In the genomic region with DNA sequence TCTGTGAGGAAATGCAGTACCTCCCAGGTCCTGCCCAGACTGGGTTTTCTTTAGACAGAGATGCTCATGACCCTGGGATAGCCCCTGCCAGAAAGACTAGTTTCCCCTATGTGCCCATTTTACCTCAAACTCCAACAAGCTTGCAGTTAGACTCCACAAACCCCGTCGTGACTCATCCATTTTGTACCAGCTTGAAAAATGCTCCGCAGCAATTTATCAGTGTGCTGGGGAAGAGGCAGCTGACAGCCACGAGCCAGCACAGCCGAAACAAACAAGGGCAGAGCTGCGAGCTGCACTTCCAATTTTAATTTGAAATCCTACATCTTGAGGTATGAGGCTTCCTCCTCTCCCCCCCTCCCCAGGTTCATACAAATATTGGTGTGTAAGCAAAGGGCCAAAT, we compare ENCODE assay signal across 26 mouse cellular contexts.
DNase-seq lines count a peak whose midpoint lies in the region; ATAC-seq lines count a peak whose summit lies in the region.
"Had no signal": no experiment of that assay in that cellular context is flagged by ENCODE, and none has a peak within 500 bp of the region (broad histone marks: within the 10 kb centered on the region; RNA-seq: fewer than 3 reads in every experiment).

No protein-coding gene starts in this region.

- 80% methylated on average over 6 of the region's 6 CpGs for WGBS in forebrain, embryonic 12.5 days

- H3K36me3 ChIP-seq in forebrain, embryonic 12.5 days (replicated peaks): no peaks in the 10 kb centered on the region
- H3K36me3 ChIP-seq: heart, embryonic 13.5 days; limb, embryonic 12.5 days; neural tube, embryonic 15.5 days had no signal

- no peak for ATAC-seq in forebrain, embryonic 12.5 days (ENCODE audit: low FRiP score)
- no peak for ATAC-seq in monocyte, adult 5-6 weeks (replicated peaks; ENCODE audit: insufficient number of reproducible peaks, low FRiP score, low TSS enrichment, poor library complexity, severe bottlenecking)
- ATAC-seq: activated CD4-positive, CD25-positive, alpha-beta regulatory T cell, adult 4 months; forebrain, embryonic 14.5 days; intestine, postnatal 0 days; liver, postnatal 0 days had no signal

- H3K4me1 ChIP-seq in forebrain, embryonic 12.5 days: 0 out of 2 replicates have a peak, but pooled peaks cover 2% of the 10 kb centered on the region

- H3K4me3 ChIP-seq in forebrain, embryonic 12.5 days (replicated peaks): no peak overlapping the region
- H3K4me3 ChIP-seq: heart, embryonic 13.5 days; limb, embryonic 12.5 days; neural tube, embryonic 15.5 days had no signal

- H3K27ac ChIP-seq in forebrain, embryonic 12.5 days: no peak overlapping the region
- H3K27ac ChIP-seq: heart, embryonic 13.5 days; limb, embryonic 12.5 days; neural tube, embryonic 15.5 days had no signal

- H3K4me2 ChIP-seq in forebrain, embryonic 12.5 days: no peak overlapping the region
- H3K4me2 ChIP-seq: heart, embryonic 13.5 days; limb, embryonic 12.5 days; liver, embryonic 11.5 days; midbrain, embryonic 11.5 days; neural tube, embryonic 15.5 days had no signal

- no peaks in the 10 kb centered on the region for H3K9me3 ChIP-seq in forebrain, embryonic 12.5 days
- H3K9me3 ChIP-seq: heart, embryonic 13.5 days; limb, embryonic 12.5 days; neural tube, embryonic 15.5 days had no signal

- DNase-seq in layer of hippocampus, adult 18-20 months (ENCODE audit: low spot score in 2 of 2): peak; percentile 37 to 64
- no peak for DNase-seq in layer of hippocampus, postnatal 10 days (ENCODE audit: low spot score in 2 of 2)
- peak; percentile 13 for DNase-seq in adrenal gland, postnatal 10 days
- peak; percentile 16 for DNase-seq in adrenal gland, postnatal 14 days
- DNase-seq in layer of hippocampus, postnatal 14 days (ENCODE audit: low spot score in 2 of 2): peak; percentile 16 to 23
- DNase-seq: cerebellum, adult 8-10 months; cerebellum, postnatal 36 days; embryo, embryonic 11 days; gastrocnemius, postnatal 25 days; heart, adult 18-20 months; heart, postnatal 14 days; kidney, postnatal 25 days; liver, postnatal 0 days; lung, postnatal 10 days; right cerebral cortex, postnatal 14 days; spleen, adult 18-20 months had no signal

- H3K27me3 ChIP-seq in forebrain, embryonic 12.5 days: no peaks in the 10 kb centered on the region
- H3K27me3 ChIP-seq: heart, embryonic 13.5 days; neural tube, embryonic 15.5 days had no signal

- no peak overlapping the region for H3K9ac ChIP-seq in forebrain, embryonic 12.5 days
- H3K9ac ChIP-seq: heart, embryonic 13.5 days; limb, embryonic 12.5 days; liver, postnatal 0 days; neural tube, embryonic 15.5 days had no signal

Comparison
In these comparisons a context has a peak if more than half of its experiments do, and no peak if none do; other contexts are left out.
1. DNase-seq: peak in layer of hippocampus, adult 18-20 months (2 of 2), adrenal gland, postnatal 10 days (single experiment), adrenal gland, postnatal 14 days (single experiment) and layer of hippocampus, postnatal 14 days (2 of 2); none in layer of hippocampus, postnatal 10 days (0 of 2).